Comparison of ENCODE assay signal across 8 mouse cellular contexts in genomic region chr1:106712330-106712729, GRCm38 (mm10). TPM values are rescaled to one million over a fixed set of nuclear protein-coding genes. Genes with fewer than 3 reads are reported as not detected.
A peak's percentile ranks its signal among the peaks of the same experiment; 100 is the strongest.
DNase-seq lines count a peak whose midpoint lies in the region; ATAC-seq lines count a peak whose summit lies in the region.

No protein-coding gene starts in this region.

- no peak for ATAC-seq in limb, embryonic 13.5 days (ENCODE audit: low FRiP score, low read depth)
- ATAC-seq in midbrain, embryonic 11.5 days (ENCODE audit: low FRiP score): no peak
- ATAC-seq in erythroblast, adult 5-6 weeks (replicated peaks; ENCODE audit: low FRiP score, poor library complexity, severe bottlenecking): no peak

- no peaks in the 10 kb centered on the region for H3K27me3 ChIP-seq in limb, embryonic 13.5 days
- no peaks in the 10 kb centered on the region for H3K27me3 ChIP-seq in midbrain, embryonic 11.5 days (ENCODE audit: control insufficient read depth, insufficient read depth, low read length)

- intact Hi-C loops in gastrocnemius, postnatal 36 days (cut with DNase I): loop anchor here (5.0 kb wide), 1 partner anchor 80 kb away; no protein-coding TSS in a partner anchor

- DNase-seq in adrenal gland, adult (ENCODE audit: inconsistent age in 2 of 2, low spot score in 1 of 2): peak; percentile 55 to 79
- peak; percentile 55 to 73 for DNase-seq in cerebellum, postnatal 4 days (ENCODE audit: low spot score in 2 of 2)
- peak; percentile 33 to 40 for DNase-seq in gastrocnemius, postnatal 36 days
- DNase-seq in induced T-regulatory cell, adult 2 months (ENCODE audit: low read depth): peak; percentile 87
- DNase-seq in midbrain, embryonic 11.5 days (ENCODE audit: low spot score, missing footprints): peak; percentile 88
- DNase-seq in right cerebral cortex, postnatal 25 days: peak; percentile 46

- H3K9ac ChIP-seq in limb, embryonic 13.5 days: peak overlapping the region; percentile 84
- peak overlapping the region; percentile 47 for H3K9ac ChIP-seq in midbrain, embryonic 11.5 days (ENCODE audit: low read length)

- H3K36me3 ChIP-seq in limb, embryonic 13.5 days: no peaks in the 10 kb centered on the region
- H3K36me3 ChIP-seq in midbrain, embryonic 11.5 days (ENCODE audit: control insufficient read depth, insufficient read depth, low read length): no peaks in the 10 kb centered on the region

- H3K4me1 ChIP-seq in limb, embryonic 13.5 days: peaks cover 50% of the 10 kb centered on the region
- peaks cover 13% of the 10 kb centered on the region for H3K4me1 ChIP-seq in midbrain, embryonic 11.5 days (ENCODE audit: control insufficient read depth, insufficient read depth, low read length)

- 8% methylated on average over 22 of the region's 22 CpGs for WGBS in limb, embryonic 13.5 days
- WGBS in midbrain, embryonic 11.5 days: 8% methylated on average over 22 of the region's 22 CpGs

- H3K4me3 ChIP-seq in limb, embryonic 13.5 days: peak overlapping the region; percentile 73
- peak overlapping the region; percentile 74 for H3K4me3 ChIP-seq in midbrain, embryonic 11.5 days (ENCODE audit: low read depth, low read length)

- H3K27ac ChIP-seq in limb, embryonic 13.5 days: peak overlapping the region; percentile 61; the same call in 1 of the 2 replicates
- H3K27ac ChIP-seq in midbrain, embryonic 11.5 days (ENCODE audit: low read depth, low read length): no peak overlapping the region

- H3K9me3 ChIP-seq in limb, embryonic 13.5 days: no peaks in the 10 kb centered on the region
- no peaks in the 10 kb centered on the region for H3K9me3 ChIP-seq in midbrain, embryonic 11.5 days (ENCODE audit: control insufficient read depth, low read length)

- H3K4me2 ChIP-seq in limb, embryonic 13.5 days (replicated peaks): peak overlapping the region; percentile 96
- peak overlapping the region; percentile 85 for H3K4me2 ChIP-seq in midbrain, embryonic 11.5 days

RNA-seq across cellular contexts. Expression of gene Bcl2, which starts 1.7 kb away (rescaled TPM):
- total RNA-seq in gastrocnemius, postnatal 36 days (2021): 1 to 10 TPM; 1.5 to 1.7 TPM
- polyA plus RNA-seq in limb, embryonic 13.5 days (2015; fragmentation: Nextera tagmentation; extraction: Ambion mirVana): 33.3 and 37.8 TPM in 2 replicates
- polyA plus RNA-seq in midbrain, embryonic 11.5 days (2014; fragmentation: Nextera tagmentation; extraction: Ambion mirVana): 5.7 and 6.2 TPM in 2 replicates
- total RNA-seq in erythroblast, adult 5-6 weeks (2015; ENCODE audit: low replicate concordance): 2.3 and 3.5 TPM in 2 replicates
- total RNA-seq in erythroblast, adult 5-6 weeks (2017; ENCODE audit: low replicate concordance): 1.7 and 2.5 TPM in 2 replicates

RNA-seq across cellular contexts. Expression of gene Kdsr, which starts 47.2 kb away (rescaled TPM):
- 1 to 10 TPM; 3.1 to 4.7 TPM for total RNA-seq in gastrocnemius, postnatal 36 days (2021)
- polyA plus RNA-seq in limb, embryonic 13.5 days (2015; fragmentation: Nextera tagmentation; extraction: Ambion mirVana): 13.0 and 13.3 TPM in 2 replicates
- polyA plus RNA-seq in midbrain, embryonic 11.5 days (2014; fragmentation: Nextera tagmentation; extraction: Ambion mirVana): 7.8 and 9.0 TPM in 2 replicates
- 1.9 and 3.3 TPM in 2 replicates for total RNA-seq in erythroblast, adult 5-6 weeks (2015; ENCODE audit: low replicate concordance)
- total RNA-seq in erythroblast, adult 5-6 weeks (2017; ENCODE audit: low replicate concordance): 2.2 and 3.2 TPM in 2 replicates

Comparison
In these comparisons a context has a peak if more than half of its experiments do, and no peak if none do; other contexts are left out.
1. DNase-seq: peak in every context shown above with its lines; median percentile 88 in midbrain, embryonic 11.5 days; 87 in induced T-regulatory cell, adult 2 months; 67 in adrenal gland, adult; 64 in cerebellum, postnatal 4 days; 46 in right cerebral cortex, postnatal 25 days; 36 in gastrocnemius, postnatal 36 days.